ENCODE assay signal across 8 mouse cellular contexts in genomic region chr5:100258952-100259710, GRCm38 (mm10).
DNase-seq lines count a peak whose midpoint lies in the region; ATAC-seq lines count a peak whose summit lies in the region.

No protein-coding gene starts in this region.

- H3K4me3 ChIP-seq in embryonic facial prominence, embryonic 15.5 days (replicated peaks): no peak overlapping the region

- intact Hi-C loops in left cerebral cortex, postnatal 36 days (cut with DNase I): no loop called here

- ATAC-seq in embryonic facial prominence, embryonic 15.5 days (ENCODE audit: insufficient number of reproducible peaks, low FRiP score, low TSS enrichment, low read depth): 0 out of 2 replicates have a peak, but pooled peaks have one; percentile 51
- no peak for ATAC-seq in megakaryocyte, adult 5-6 weeks (ENCODE audit: poor library complexity, severe bottlenecking)

- no peaks in the 10 kb centered on the region for H3K36me3 ChIP-seq in embryonic facial prominence, embryonic 15.5 days

- H3K27ac ChIP-seq in embryonic facial prominence, embryonic 15.5 days (replicated peaks): 0 out of 2 replicates have a peak overlapping the region, but pooled peaks have one; percentile 22

- peaks cover 10% of the 10 kb centered on the region; the same call in 1 of the 2 replicates for H3K4me1 ChIP-seq in embryonic facial prominence, embryonic 15.5 days

- no peak overlapping the region for H3K9ac ChIP-seq in embryonic facial prominence, embryonic 15.5 days

- DNase-seq in adrenal gland, postnatal 14 days: peak; percentile 25
- no peak for DNase-seq in adrenal gland, adult (ENCODE audit: inconsistent age in 2 of 2, low spot score in 1 of 2)
- peak; percentile 12 to 21 for DNase-seq in left cerebral cortex, adult 18-20 months (ENCODE audit: low spot score in 2 of 2)
- no peak for DNase-seq in left cerebral cortex, postnatal 36 days (ENCODE audit: low spot score in 2 of 2)
- DNase-seq in kidney, postnatal 36 days: peak; percentile 4
- DNase-seq in MN1 (ENCODE audit: low spot score): no peak

- peak overlapping the region; percentile 15; the same call in 1 of the 2 replicates for H3K4me2 ChIP-seq in embryonic facial prominence, embryonic 15.5 days (replicated peaks)

- H3K27me3 ChIP-seq in embryonic facial prominence, embryonic 15.5 days: no peaks in the 10 kb centered on the region

- WGBS in embryonic facial prominence, embryonic 15.5 days: 57% methylated on average over 12 of the region's 12 CpGs

- H3K9me3 ChIP-seq in embryonic facial prominence, embryonic 15.5 days (replicated peaks): no peaks in the 10 kb centered on the region

Comparison
In these comparisons a context has a peak if more than half of its experiments do, and no peak if none do; other contexts are left out.
1. DNase-seq: peak in adrenal gland, postnatal 14 days (single experiment), left cerebral cortex, adult 18-20 months (2 of 2) and kidney, postnatal 36 days (2 of 2); none in adrenal gland, adult (0 of 2), left cerebral cortex, postnatal 36 days (0 of 2) and MN1 (single experiment).